Mouse (Mus musculus) liver, embryonic 16.5 days (tissue): ENCODE measurements at regions not wholly inside any gene's neighbourhood (a gene's known extent, or its start where the extent isn't known, plus 50 kb on each side); places are given as distances from the start of the nearest gene placed in this dataset.
A peak's percentile ranks its signal among the peaks of the same experiment; 100 is the strongest.

Experiments used
- ATAC-seq: fragments of 200-750 bp; cut with Nextera tagmentation; 2 replicates; pipeline ENCODE4 v1.8.0; 2017; ENCODE audit warnings: low read depth, mild to moderate bottlenecking, moderate number of reproducible peaks, moderate library complexity
- H3K27ac ChIP-seq: fragments of 300-500 bp; sonication (generic); 2 replicates; pipeline ENCODE4 v1.5.1; 2014; ENCODE audit warnings: mild to moderate bottlenecking, low read length
- H3K27me3 ChIP-seq: fragments of 300-500 bp; sonication (generic); 2 replicates; pipeline ENCODE4 v1.6.1; 2014; ENCODE audit warnings: low read depth, low read length, mixed read lengths; ENCODE audit not compliant: control insufficient read depth, insufficient read depth
- H3K36me3 ChIP-seq: fragments of 300-500 bp; sonication (generic); 2 replicates; pipeline ENCODE4 v1.6.1; 2014; ENCODE audit warnings: mild to moderate bottlenecking; ENCODE audit not compliant: control insufficient read depth, insufficient read depth
- H3K4me1 ChIP-seq: fragments of 300-500 bp; sonication (generic); 2 replicates; pipeline ENCODE4 v1.6.1; 2014; ENCODE audit warnings: low read depth, low read length, mixed read lengths; ENCODE audit not compliant: control insufficient read depth
- H3K4me2 ChIP-seq: fragments of 300-500 bp; sonication (generic); 2 replicates; pipeline ENCODE4 v1.6.1; 2014; ENCODE audit warnings: low read depth, low read length, mixed read lengths
- H3K4me3 ChIP-seq: fragments of 300-500 bp; sonication (generic); 2 replicates; pipeline ENCODE4 v1.5.1; 2014; ENCODE audit warnings: low read depth, mild to moderate bottlenecking, low read length
- H3K9ac ChIP-seq: fragments of 300-500 bp; sonication (generic); 2 replicates; pipeline ENCODE4 v1.6.1; 2014; ENCODE audit warnings: low read depth, low read length
- H3K9me3 ChIP-seq: fragments of 300-500 bp; sonication (generic); replicated peaks from 2 replicates; pipeline ENCODE4 v1.6.1; 2016; ENCODE audit warnings: low read length; ENCODE audit not compliant: control insufficient read depth
- WGBS: fragments of 180-500 bp; shearing (Covaris S2); extraction: QIAGEN DNeasy Blood & Tissue Kit; methylation state at CpG from one replicate; pipeline ENCODE4 v1.1.7; 2014; ENCODE audit not compliant: insufficient replicate concordance; 5-methylcytosine and 5-hydroxymethylcytosine counted together

GRCm38 (mm10) chr14:78438064-78438677, 98.4 kb downstream of the Akap11 start:
- Histone ChIP-seq H3K9me3 (no peaks in the 10 kb centered on the region), H3K4me1 (peaks cover 9% of the 10 kb centered on the region), H3K4me3 (no peak overlapping the region), H3K27ac (no peak overlapping the region), H3K9ac (no peak overlapping the region), H3K36me3 (no peaks in the 10 kb centered on the region), H3K4me2 (no peak overlapping the region), H3K27me3 (no peaks in the 10 kb centered on the region)
- no peak for ATAC-seq
- WGBS = 20% methylated on average over 6 of the region's 6 CpGs

- 46% methylated on average over 4 of the region's 4 CpGs for WGBS
- peak; percentile 48; the same call in 1 of the 2 replicates for ATAC-seq
- no peak overlapping the region for H3K4me2 ChIP-seq
- no peaks in the 10 kb centered on the region for H3K9me3 ChIP-seq
- H3K9ac ChIP-seq = no peak overlapping the region
- H3K4me3 ChIP-seq = no peak overlapping the region
- H3K27me3 ChIP-seq = no peaks in the 10 kb centered on the region
- H3K36me3 ChIP-seq = no peaks in the 10 kb centered on the region
- H3K27ac ChIP-seq = no peak overlapping the region
- peaks cover 9% of the 10 kb centered on the region for H3K4me1 ChIP-seq
Observed at GRCm38 (mm10) chr14:78436586-78436985, 100.0 kb downstream of the Akap11 start.

DNA sequence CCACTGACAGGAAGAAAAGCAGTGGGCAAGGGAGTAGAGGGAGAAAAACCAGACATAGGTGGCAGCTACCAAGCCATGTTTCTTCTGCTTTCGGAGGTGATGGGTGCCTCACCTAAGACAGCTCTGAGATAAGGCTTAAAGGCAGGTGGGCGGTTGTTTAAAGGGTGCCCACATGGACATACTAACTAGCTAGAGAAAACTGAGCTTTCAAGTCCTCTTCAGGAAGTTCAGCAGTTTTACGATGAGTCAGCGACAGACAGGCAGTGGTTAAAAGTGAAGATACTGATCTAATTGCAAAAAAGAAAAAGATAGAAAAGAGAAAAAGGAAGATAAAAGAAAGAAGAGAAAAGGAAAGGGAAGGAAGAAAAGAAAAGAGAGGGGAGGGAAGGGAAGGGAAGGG, 100.6 kb downstream of the Akap11 start:
- ATAC-seq = no peak
- WGBS = 26% methylated on average over 4 of the region's 4 CpGs
- no peak overlapping the region for H3K27ac ChIP-seq

GRCm38 (mm10) chr14:78435561-78435960, 101.0 kb downstream of the Akap11 start:
- Histone ChIP-seq H3K27ac (no peak overlapping the region), H3K4me1 (peaks cover 9% of the 10 kb centered on the region), H3K4me3 (no peak overlapping the region), H3K27me3 (no peaks in the 10 kb centered on the region), H3K36me3 (no peaks in the 10 kb centered on the region), H3K9me3 (no peaks in the 10 kb centered on the region), H3K4me2 (no peak overlapping the region), H3K9ac (no peak overlapping the region)
- ATAC-seq = no peak
- WGBS = 43% methylated on average over 10 of the region's 10 CpGs

More for the DNA sequence above, 100.6 kb downstream of the Akap11 start:
- H3K9ac ChIP-seq = no peak overlapping the region
- no peaks in the 10 kb centered on the region for H3K9me3 ChIP-seq
- H3K4me2 ChIP-seq = no peak overlapping the region
- H3K4me1 ChIP-seq = peaks cover 9% of the 10 kb centered on the region
- H3K36me3 ChIP-seq = no peaks in the 10 kb centered on the region
- no peak overlapping the region for H3K4me3 ChIP-seq
- H3K27me3 ChIP-seq = no peaks in the 10 kb centered on the region

GRCm38 (mm10) chr14:78434753-78435152, 101.9 kb downstream of the Akap11 start:
- ATAC-seq = no peak
- H3K4me3 ChIP-seq = no peak overlapping the region
- peaks cover 9% of the 10 kb centered on the region for H3K4me1 ChIP-seq
- H3K9me3 ChIP-seq = no peaks in the 10 kb centered on the region
- no peak overlapping the region for H3K9ac ChIP-seq
- H3K4me2 ChIP-seq = no peak overlapping the region
- H3K27ac ChIP-seq = no peak overlapping the region
- no peaks in the 10 kb centered on the region for H3K36me3 ChIP-seq
- H3K27me3 ChIP-seq = no peaks in the 10 kb centered on the region
- 61% methylated on average over 9 of the region's 9 CpGs for WGBS

DNA sequence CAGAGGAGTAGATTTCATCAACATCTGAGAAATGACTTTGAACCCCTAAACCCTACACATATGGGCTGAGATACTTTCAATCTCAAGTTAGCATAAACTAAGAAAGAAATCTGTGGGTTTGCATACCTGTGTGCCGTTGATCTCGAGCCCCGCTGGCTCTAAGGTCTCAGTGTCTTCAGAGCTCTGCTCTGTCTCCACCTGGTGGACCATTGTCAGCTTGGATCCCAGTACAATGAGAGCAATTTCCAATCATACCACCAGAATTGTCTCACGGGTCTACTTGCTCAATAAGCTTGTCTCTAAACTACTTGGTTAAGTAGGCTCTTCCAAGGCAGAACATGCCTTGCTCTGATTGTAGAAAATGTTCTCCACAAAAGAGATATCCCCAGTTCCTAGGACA, 102.5 kb downstream of the Akap11 start:
- Histone ChIP-seq H3K4me1 (peaks cover 9% of the 10 kb centered on the region), H3K27ac (no peak overlapping the region), H3K9ac (no peak overlapping the region), H3K4me2 (no peak overlapping the region), H3K27me3 (no peaks in the 10 kb centered on the region), H3K9me3 (no peaks in the 10 kb centered on the region), H3K36me3 (no peaks in the 10 kb centered on the region), H3K4me3 (no peak overlapping the region)
- ATAC-seq = no peak
- WGBS = 73% methylated on average over 4 of the region's 4 CpGs

DNA sequence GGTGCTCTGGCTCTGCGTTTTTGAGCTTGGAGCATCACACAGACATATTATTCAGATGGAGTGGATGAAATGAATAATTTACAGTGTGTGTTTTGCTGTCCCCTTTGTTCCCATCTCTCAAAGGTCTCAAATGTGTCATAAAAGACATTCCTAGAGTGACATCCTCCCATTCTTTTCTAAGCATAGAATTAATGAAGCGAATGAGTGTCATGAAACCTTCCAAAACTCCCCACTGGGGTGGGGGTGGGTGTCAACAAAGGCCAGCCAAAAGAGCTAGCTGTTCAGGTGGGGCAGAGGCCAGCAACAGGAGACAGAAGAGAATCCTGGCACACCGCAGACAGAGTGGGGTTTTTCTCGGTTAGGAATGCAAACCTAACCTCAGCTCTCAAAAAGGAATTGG, 104.1 kb downstream of the Akap11 start:
- H3K4me1 ChIP-seq = peaks cover 7% of the 10 kb centered on the region
- 51% methylated on average over 4 of the region's 4 CpGs for WGBS

DNA sequence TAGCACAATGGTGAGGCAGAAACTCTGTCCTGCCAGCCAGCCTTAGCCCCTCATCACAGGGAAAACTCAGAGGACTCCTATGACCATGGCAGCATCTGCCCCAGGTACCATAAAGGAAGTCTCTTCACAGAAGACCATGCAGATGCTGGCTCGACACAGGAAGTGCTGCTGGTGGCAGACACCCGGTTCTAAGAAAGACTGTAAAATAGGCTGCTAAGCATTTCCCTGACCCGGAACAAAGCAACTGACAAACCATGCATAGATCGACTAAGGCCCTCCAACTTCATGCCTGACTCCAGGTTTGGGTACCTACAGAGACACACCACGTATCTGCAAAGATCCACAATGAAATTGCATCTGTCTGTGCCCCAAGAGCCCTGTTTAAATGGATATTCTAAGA, 104.7 kb downstream of the Akap11 start:
- 27% methylated on average over 5 of the region's 5 CpGs for WGBS
- no peak overlapping the region for H3K9ac ChIP-seq
- no peak overlapping the region for H3K4me3 ChIP-seq
- no peak overlapping the region for H3K4me2 ChIP-seq
- no peak overlapping the region for H3K27ac ChIP-seq
- H3K27me3 ChIP-seq = no peaks in the 10 kb centered on the region
- no peaks in the 10 kb centered on the region for H3K36me3 ChIP-seq
- no peak for ATAC-seq
- no peaks in the 10 kb centered on the region for H3K9me3 ChIP-seq
- H3K4me1 ChIP-seq = peaks cover 3% of the 10 kb centered on the region

More for the DNA sequence above, 104.1 kb downstream of the Akap11 start:
- H3K4me3 ChIP-seq = no peak overlapping the region
- H3K9me3 ChIP-seq = no peaks in the 10 kb centered on the region
- H3K27me3 ChIP-seq = no peaks in the 10 kb centered on the region
- H3K27ac ChIP-seq = no peak overlapping the region
- no peak overlapping the region for H3K4me2 ChIP-seq
- no peak for ATAC-seq
- H3K9ac ChIP-seq = no peak overlapping the region
- H3K36me3 ChIP-seq = no peaks in the 10 kb centered on the region

DNA sequence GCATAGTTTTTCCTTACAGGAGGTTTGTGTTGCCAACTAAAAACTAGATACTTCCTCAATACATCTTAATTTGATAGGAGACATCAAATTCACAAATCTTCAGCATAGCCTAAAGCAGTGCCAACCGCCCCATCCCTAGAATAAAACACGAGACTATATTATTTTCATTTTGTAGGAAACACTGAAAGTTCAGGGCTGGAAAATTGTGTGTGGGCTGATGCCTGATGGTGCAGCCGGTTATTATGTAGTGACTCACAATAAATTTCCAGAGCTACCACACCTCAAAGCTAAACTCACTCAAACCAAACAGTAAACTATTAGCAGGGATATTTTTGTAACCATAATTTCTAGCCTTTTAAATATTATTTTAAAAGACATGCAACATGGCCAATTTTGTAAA, 105.2 kb downstream of the Akap11 start:
- no peaks in the 10 kb centered on the region for H3K27me3 ChIP-seq
- no peaks in the 10 kb centered on the region for H3K36me3 ChIP-seq
- no peak overlapping the region for H3K4me3 ChIP-seq
- H3K9ac ChIP-seq = no peak overlapping the region
- H3K9me3 ChIP-seq = no peaks in the 10 kb centered on the region
- H3K4me1 ChIP-seq = no peaks in the 10 kb centered on the region
- 68% methylated on average over 3 of the region's 3 CpGs for WGBS
- H3K4me2 ChIP-seq = no peak overlapping the region
- ATAC-seq = no peak
- no peak overlapping the region for H3K27ac ChIP-seq
